Mouse (Mus musculus): ENCODE data around the gene Hmga2.

DNA sequence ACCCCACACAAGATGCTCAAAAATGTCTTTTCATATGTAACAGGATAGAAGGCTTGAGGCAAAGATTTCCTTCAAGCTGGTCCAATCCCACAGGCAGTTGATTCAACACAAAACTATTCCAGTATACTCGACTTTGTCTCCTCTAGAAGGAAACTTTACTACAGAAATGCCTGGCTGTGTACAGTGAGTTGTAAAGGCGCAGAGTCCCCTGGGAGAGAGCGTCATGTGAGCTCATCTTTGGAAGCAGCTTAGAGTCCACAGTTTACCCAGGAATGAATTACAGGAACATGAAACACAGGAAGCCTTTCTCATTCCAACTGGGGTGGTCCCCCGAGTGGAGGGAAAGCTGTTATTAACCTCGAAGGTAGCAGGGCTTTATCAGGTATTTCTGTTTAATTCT lies 11.1 kb downstream of the Hmga2 start:
- TF ChIP-seq EP300 (IDR thresholded peaks at IDR 0.05; ENCODE audit: insufficient read depth, low read depth, low read length) (no peak), CTCF (IDR thresholded peaks at IDR 0.05; ENCODE audit: low read depth, low read length) (no peak)

Measured in ES-Bruce4 (cell line).